Mouse (Mus musculus): Measurements from ENCODE around the gene St8sia6. TPM values are rescaled to one million over a fixed set of nuclear protein-coding genes. Genes with fewer than 3 reads are reported as not detected.

The St8sia6 gene
- polyA plus RNA-seq, 1 experiment, result not detected

DNA sequence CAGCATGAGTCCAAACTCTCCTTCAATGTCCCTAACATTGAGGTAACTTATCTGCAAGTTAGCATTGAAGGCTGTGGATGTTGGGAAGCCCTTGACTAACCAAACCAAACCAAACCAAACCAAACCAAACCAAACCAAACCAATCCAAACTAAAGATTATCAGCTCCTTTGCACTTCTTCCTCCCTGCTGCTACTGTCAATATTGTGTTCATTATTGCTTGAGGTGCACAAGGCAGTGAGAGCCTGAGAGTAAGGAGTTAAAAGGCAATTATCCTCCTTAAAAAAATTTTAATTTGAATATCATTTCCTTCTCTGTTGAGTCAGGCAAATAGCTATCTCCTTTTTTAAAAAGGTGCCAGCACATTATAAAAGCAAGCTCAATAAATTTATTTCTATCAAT lies 190.8 kb downstream of the St8sia6 start:
- Histone ChIP-seq H3K27me3 (ENCODE audit: control insufficient read depth) (no peaks in the 10 kb centered on the region), H3K36me3 (ENCODE audit: control insufficient read depth) (no peaks in the 10 kb centered on the region; the same call in 1 of the 2 replicates), H3K4me3 (replicated peaks) (no peak overlapping the region), H3K9me3 (ENCODE audit: control insufficient read depth, low read length) (no peaks in the 10 kb centered on the region), H3K4me1 (ENCODE audit: control insufficient read depth) (peaks cover 43% of the 10 kb centered on the region)
- TF ChIP-seq TAL1 (IDR thresholded peaks at IDR 0.05; ENCODE audit: low read length) (no peak), GATA1 (IDR thresholded peaks at IDR 0.05; ENCODE audit: low read length) (no peak)

Other genes starting within 250 kb of the St8sia6 start
- gene Trdmt1, start 249.4 kb downstream of the St8sia6 start, polyA plus RNA-seq (2012), result 0.05 and 0.15 TPM in 2 replicates
- gene Vim, start 220.1 kb downstream of the St8sia6 start, polyA plus RNA-seq (2012), result 3.2 and 3.5 TPM in 2 replicates